Mouse (Mus musculus) Patski (cell line): ENCODE measurements around the gene Tpbpa. TPM values are rescaled to one million over a fixed set of nuclear protein-coding genes. Genes with fewer than 3 reads are reported as not detected.

Experiments used
- ATAC-seq: fragments of 100-300 bp; one replicate; pipeline ENCODE4 v1.8.0; 2021
- CTCF ChIA-PET: fragments of 350-600 bp; sonication (Branson Sonifier 250); formaldehyde crosslinking; loops from one replicate; lab custom pipeline; 2022; ENCODE audit warnings: inconsistent platforms; lab: Charles Lee
- POLR2A ChIA-PET: fragments of 350-600 bp; sonication (Branson Sonifier 250); formaldehyde crosslinking; loops from one replicate; lab custom pipeline; 2022; ENCODE audit warnings: antibody characterized with exemption, inconsistent platforms; lab: Charles Lee
- DNase-seq: peaks from one replicate; pipeline ENCODE4 v3.0.0-alpha.2; 2011; ENCODE audit warnings: low read depth, low spot score
- H3K27me3 ChIP-seq: fragments of 371-371 bp; one replicate; pipeline ENCODE4 v1.5.1; 2021
- CTCF ChIP-seq: fragments of 100-300 bp; IDR thresholded peaks from one replicate; pipeline ENCODE4 v1.5.1; 2021
- in situ Hi-C: fragments of 300-500 bp; cut with MboI; formaldehyde crosslinking; loops from 3 replicates; pipeline ENCODE4 v1.11.1; 2018; ENCODE audit warnings: low pct_unique_long_range_greater_than_20kb, mixed read lengths
- polyA plus RNA-seq: library from polyadenylated mRNA; unstranded; gene quantifications from one replicate; pipeline ENCODE4 v1.2.3, GENCODE M21; 2021

Tpbpa gene
- polyA plus RNA-seq, 1 experiment from 2014 or later, result not detected

DNA sequence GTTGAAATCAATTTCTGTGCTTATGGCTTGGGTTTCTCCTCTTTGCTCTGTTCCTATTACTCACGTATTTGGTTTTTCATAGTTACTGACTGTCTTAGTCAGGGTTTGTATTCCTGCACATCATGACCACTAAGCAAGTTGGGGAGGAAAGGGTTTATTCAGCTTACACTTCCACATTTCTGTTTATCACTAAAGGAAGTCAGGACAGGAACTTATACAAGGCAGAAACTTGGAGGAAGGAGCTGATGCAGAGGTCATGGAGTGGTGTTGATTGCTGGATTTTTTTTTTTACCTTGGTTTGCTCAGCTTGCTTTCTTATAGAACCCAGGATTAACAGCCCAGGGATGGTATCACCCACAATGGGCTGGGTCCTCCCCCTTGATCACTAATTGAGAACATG is 49.5 kb downstream of the Tpbpa start:
- TF ChIP-seq CTCF, result no peak
- in situ Hi-C loops, result no loop called here
- H3K27me3 ChIP-seq, result no peaks in the 10 kb centered on the region
- ChIA-PET CTCF (no interaction called here), POLR2A (no interaction called here)
- DNase-seq, result no peak
- ATAC-seq, result no peak

Other genes starting within 250 kb of the Tpbpa start
- not detected for gene BC051665, start 155.6 kb downstream of the Tpbpa start, polyA plus RNA-seq
- not detected for gene Ctsll3, start 139.1 kb downstream of the Tpbpa start, polyA plus RNA-seq
- 0.33 TPM for gene 4930486L24Rik, start 77.5 kb downstream of the Tpbpa start, polyA plus RNA-seq
- not detected for gene Gm49392, start 45.1 kb downstream of the Tpbpa start, polyA plus RNA-seq
- gene Ctla2b, start 44.5 kb downstream of the Tpbpa start, polyA plus RNA-seq, result 1.4 TPM
- not detected for gene Tpbpb, start 37.1 kb downstream of the Tpbpa start, polyA plus RNA-seq
- 0.15 TPM for gene Gm49393, start 6.4 kb downstream of the Tpbpa start, polyA plus RNA-seq
- gene Gm49391, start 5.4 kb downstream of the Tpbpa start, polyA plus RNA-seq, result 0.32 TPM
- gene Ctla2a, start 5.4 kb downstream of the Tpbpa start, polyA plus RNA-seq, result 4.9 TPM
- gene Ctsj, start 64.0 kb upstream of the Tpbpa start, polyA plus RNA-seq, result not detected
- not detected for gene Ctsq, start 98.6 kb upstream of the Tpbpa start, polyA plus RNA-seq
- not detected for gene Ctsr, start 222.3 kb upstream of the Tpbpa start, polyA plus RNA-seq